Mouse (Mus musculus) ES-E14 (cell line): ENCODE results near the gene Slc46a1. TPM values are rescaled to one million over a fixed set of nuclear protein-coding genes. Genes with fewer than 3 reads are reported as not detected.
A peak's percentile ranks its signal among the peaks of the same experiment; 100 is the strongest.

Experiments used
- DNase-seq: peaks from one replicate; pipeline ENCODE4 v3.0.0-alpha.2; 2013; ENCODE audit warnings: low read depth, low spot score
- H3K27ac ChIP-seq: 2 replicates; pipeline ENCODE4 v1.5.1; 2012; ENCODE audit warnings: low read depth, mild to moderate bottlenecking, low read length, moderate library complexity, mixed read lengths; ENCODE audit not compliant: poor library complexity, insufficient read depth, severe bottlenecking
- H3K36me3 ChIP-seq: 2 replicates; pipeline ENCODE4 v1.6.1; 2012; ENCODE audit warnings: mild to moderate bottlenecking, low read length, moderate library complexity, mixed read lengths; ENCODE audit not compliant: control insufficient read depth, poor library complexity, insufficient read depth, severe bottlenecking
- H3K4me1 ChIP-seq, 2 experiments: fragments of 150-350 bp in 1 of 2; sonication (generic) in 1 of 2; 2 replicates each; pipeline ENCODE4 v1.6.1; 2012; ENCODE audit warnings: low read length in 2 of 2, mild to moderate bottlenecking in 1 of 2, mixed read lengths in 1 of 2; ENCODE audit not compliant: control insufficient read depth in 2 of 2, insufficient read depth in 2 of 2, poor library complexity in 1 of 2
- H3K4me3 ChIP-seq, 2 experiments: fragments of 150-350 bp in 1 of 2; sonication (generic) in 1 of 2; 2 replicates each; pipeline ENCODE4 v1.5.1; 2012; ENCODE audit warnings: low read length in 2 of 2, low read depth in 1 of 2, mild to moderate bottlenecking in 1 of 2, mixed read lengths in 1 of 2; ENCODE audit not compliant: insufficient read depth in 1 of 2, poor library complexity in 1 of 2, severe bottlenecking in 1 of 2
- H3K9ac ChIP-seq: 2 replicates; pipeline ENCODE4 v1.6.1; 2012; ENCODE audit warnings: low read depth, mild to moderate bottlenecking, low read length, mixed read lengths; ENCODE audit not compliant: poor library complexity, insufficient read depth, severe bottlenecking
- H3K9me3 ChIP-seq: fragments of 150-350 bp; sonication (generic); 2 replicates; pipeline ENCODE4 v1.6.1; 2012; ENCODE audit warnings: low read depth, mild to moderate bottlenecking, low read length; ENCODE audit not compliant: control insufficient read depth, insufficient read depth
- CHD2 ChIP-seq: IDR thresholded peaks from 2 replicates; pipeline ENCODE4 v1.6.1; 2014; ENCODE audit warnings: mild to moderate bottlenecking, low read depth, low read length, inconsistent platforms
- HCFC1 ChIP-seq: IDR thresholded peaks from 2 replicates; pipeline ENCODE4 v1.6.1; 2012; ENCODE audit warnings: low read length, inconsistent platforms, borderline replicate concordance; ENCODE audit not compliant: insufficient read depth
- MAFK ChIP-seq: IDR thresholded peaks from 2 replicates; pipeline ENCODE4 v1.6.1; 2014; ENCODE audit warnings: mild to moderate bottlenecking, low read depth, low read length, inconsistent platforms; ENCODE audit not compliant: insufficient read depth
- ZC3H11A ChIP-seq: IDR thresholded peaks from 2 replicates; pipeline ENCODE4 v1.6.1; 2012; ENCODE audit warnings: low read depth, mild to moderate bottlenecking, inconsistent platforms, low read length, borderline replicate concordance
- ZNF384 ChIP-seq: IDR thresholded peaks from 2 replicates; pipeline ENCODE4 v1.6.1; 2012; ENCODE audit warnings: low read depth, low read length, inconsistent platforms
- in situ Hi-C, 2 experiments: fragments of 600-800 bp; cut with MboI; formaldehyde crosslinking; loops; one replicate each; pipeline ENCODE4 v1.15.1; 2025; ENCODE audit warnings: low sequenced_read_pairs in 2 of 2, inconsistent platforms in 1 of 2; ENCODE audit not compliant: unreplicated experiment in 2 of 2
- total RNA-seq: library from RNA; depleted of rRNA; stranded (reverse); fragments of 300-350 nt; gene quantifications from 2 replicates; pipeline ENCODE4 v1.2.3, GENCODE M21; 2012

The Slc46a1 gene
- total RNA-seq, 1 experiment, result 21.4 TPM

DNA sequence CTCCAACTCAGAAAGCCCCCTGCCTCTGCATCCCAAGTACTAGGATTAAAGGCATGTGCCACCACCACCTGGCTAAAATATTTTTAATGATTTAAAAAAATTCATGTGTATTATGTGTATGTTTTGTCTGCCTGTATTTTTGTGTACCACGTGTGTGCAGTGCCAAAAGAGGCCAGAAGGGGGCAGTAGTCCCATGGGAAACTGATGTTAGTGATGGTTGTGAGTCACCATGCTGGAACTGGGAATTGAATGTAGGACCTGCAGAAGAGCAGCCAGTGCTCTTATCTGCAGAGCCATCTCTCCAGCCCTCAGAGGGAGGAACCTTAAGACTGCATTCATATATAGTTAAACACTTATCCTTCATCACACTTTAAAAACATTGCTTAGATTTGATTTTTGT lies 3.6 kb upstream of the Slc46a1 start:
- no peak for DNase-seq
- TF ChIP-seq MAFK (no peak), CHD2 (no peak), ZC3H11A (no peak), HCFC1 (no peak), ZNF384 (no peak)
- in situ Hi-C loops, result no loop called here
- H3K4me3 ChIP-seq, result no peak overlapping the region
- H3K36me3 ChIP-seq, result no peaks in the 10 kb centered on the region
- no peaks in the 10 kb centered on the region for H3K9me3 ChIP-seq
- no peak overlapping the region for H3K9ac ChIP-seq
- H3K27ac ChIP-seq, result no peak overlapping the region
- H3K4me1 ChIP-seq, result peaks cover 0 to 19% of the 10 kb centered on the region in 2 experiments; a peak in 2 of 4 replicates

DNA sequence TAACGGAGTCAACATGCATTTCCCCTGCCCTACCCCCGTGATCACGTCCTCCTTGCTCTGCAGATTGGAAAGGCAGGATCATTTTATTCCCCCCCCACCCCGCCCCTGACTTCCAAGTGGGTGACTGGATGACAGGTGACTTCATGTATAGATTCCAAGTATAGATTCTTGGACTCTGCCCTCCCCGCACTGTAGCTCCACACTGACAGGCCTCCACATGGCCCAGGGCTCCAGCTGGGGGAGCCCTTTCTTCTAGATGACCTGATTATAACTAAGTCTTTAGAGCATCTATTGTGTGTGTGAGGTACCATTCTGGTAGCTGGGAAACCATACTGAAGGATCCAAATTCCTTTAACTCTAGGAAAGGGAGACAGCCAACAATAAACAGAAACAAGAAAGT lies 2.8 kb upstream of the Slc46a1 start:
- Histone ChIP-seq H3K9ac (no peak overlapping the region), H3K27ac (no peak overlapping the region), H3K36me3 (no peaks in the 10 kb centered on the region), H3K4me3 (no peak overlapping the region), H3K9me3 (no peaks in the 10 kb centered on the region), H3K4me1 (peaks cover 0 to 20% of the 10 kb centered on the region in 2 experiments; a peak in 2 of 4 replicates)
- DNase-seq, result no peak
- in situ Hi-C loops, result no loop called here
- no peak for TF ChIP-seq ZC3H11A

DNA sequence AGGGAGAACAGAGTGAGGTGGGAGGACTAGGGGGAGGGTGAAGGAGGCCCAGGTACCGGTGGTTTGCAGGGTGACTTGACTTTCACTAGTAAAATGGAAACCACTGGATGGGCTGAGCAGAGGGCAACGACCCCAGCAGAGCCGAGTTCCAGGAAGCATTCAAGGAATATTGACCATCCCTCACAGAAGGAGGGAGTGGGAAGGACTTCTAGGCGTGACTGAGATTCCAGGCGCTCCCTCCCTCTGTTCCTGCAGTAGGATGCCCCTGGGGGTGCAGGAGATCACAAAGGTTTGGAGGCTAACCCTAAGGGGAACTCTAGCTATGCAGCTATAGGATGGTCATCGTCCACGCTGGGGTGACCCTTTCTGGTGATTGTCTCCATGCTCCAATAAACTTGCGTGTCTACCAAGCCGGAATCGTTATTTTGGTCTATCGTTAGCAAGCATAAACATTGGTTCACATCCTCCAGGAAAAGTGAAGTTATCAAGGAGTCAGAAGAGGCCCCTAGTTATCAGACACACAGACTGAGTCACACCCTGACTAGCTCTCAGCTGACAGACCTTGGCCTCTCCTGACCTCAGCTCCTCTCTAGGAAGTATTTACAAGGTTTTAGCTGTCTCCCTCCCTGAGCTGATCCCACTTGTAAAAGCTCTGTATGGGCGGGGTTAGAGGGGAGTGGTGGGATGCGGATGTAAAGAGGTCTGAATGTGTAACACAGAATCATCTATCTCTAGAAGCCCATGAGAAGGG lies 2.0 kb upstream of the Slc46a1 start:
- no peak for DNase-seq
- Histone ChIP-seq H3K27ac (no peak overlapping the region), H3K9ac (no peak overlapping the region), H3K36me3 (no peaks in the 10 kb centered on the region), H3K4me1 (peaks cover 0 to 20% of the 10 kb centered on the region in 2 experiments; a peak in 2 of 4 replicates), H3K9me3 (no peaks in the 10 kb centered on the region), H3K4me3 (no peak overlapping the region)
- no peak for TF ChIP-seq HCFC1
- TF ChIP-seq MAFK, result no peak
- no peak for TF ChIP-seq CHD2
- in situ Hi-C loops, result no loop called here

DNA sequence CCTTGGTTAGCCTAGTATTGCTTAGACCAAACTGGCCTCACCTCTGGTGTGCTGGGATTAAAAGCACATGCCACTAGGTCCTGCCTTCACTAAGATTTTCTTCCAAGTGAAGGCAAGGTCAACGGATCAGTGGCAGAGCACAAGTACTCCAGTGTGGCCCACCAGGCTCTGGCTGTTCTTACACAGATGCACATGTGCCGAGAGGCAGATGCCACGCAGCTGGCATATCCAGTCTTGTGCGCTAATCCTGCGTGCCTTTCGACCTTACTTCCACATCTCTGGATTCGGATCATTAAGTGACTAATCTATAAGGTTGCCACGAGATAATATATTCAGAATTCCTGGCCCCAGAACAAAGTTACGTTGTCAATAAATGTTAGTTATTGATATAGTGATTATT lies 381 bp upstream of the Slc46a1 start:
- DNase-seq, result no peak
- in situ Hi-C loops, result no loop called here
- Histone ChIP-seq H3K36me3 (no peaks in the 10 kb centered on the region), H3K27ac (no peak overlapping the region), H3K9me3 (no peaks in the 10 kb centered on the region), H3K9ac (0 out of 2 replicates have a peak overlapping the region, but pooled peaks have one; percentile 7), H3K4me1 (peaks cover 0 to 20% of the 10 kb centered on the region in 2 experiments; a peak in 2 of 4 replicates), H3K4me3 (peak overlapping the region in 1 of 2 experiments; percentile 92; a peak in 2 of 4 replicates)
- TF ChIP-seq CHD2 (no peak), ZNF384 (no peak), ZC3H11A (no peak), MAFK (no peak), HCFC1 (no peak)
